Mouse (Mus musculus) megakaryocyte, embryonic 14.5 days (primary cell): ENCODE measurements around the gene Alox12b. TPM values are rescaled to one million over a fixed set of nuclear protein-coding genes. Genes with fewer than 3 reads are reported as not detected.

ENCODE experiments used
- H3K27me3 ChIP-seq: replicated peaks from 2 replicates; pipeline ENCODE3; 2012; ENCODE audit warnings: inconsistent platforms
- H3K36me3 ChIP-seq: replicated peaks from 2 replicates; pipeline ENCODE3; 2012; ENCODE audit warnings: low read length, inconsistent platforms, mixed read lengths
- H3K4me1 ChIP-seq: 2 replicates; pipeline ENCODE4 v1.6.1; 2012; ENCODE audit warnings: inconsistent platforms
- H3K4me3 ChIP-seq: replicated peaks from 2 replicates; pipeline ENCODE3; 2012; ENCODE audit warnings: moderate library complexity, mild to moderate bottlenecking, inconsistent platforms
- H3K9me3 ChIP-seq: 2 replicates; pipeline ENCODE4 v1.6.1; 2012; ENCODE audit warnings: inconsistent platforms
- FLI1 ChIP-seq: IDR thresholded peaks from 2 replicates; pipeline ENCODE4 v1.6.1; 2012; ENCODE audit warnings: low read length, inconsistent platforms, mixed read lengths
- GATA1 ChIP-seq: IDR thresholded peaks from 3 replicates; pipeline ENCODE4 v1.6.1; 2012; ENCODE audit warnings: mixed read lengths, low read length, inconsistent platforms, borderline replicate concordance
- polyA plus RNA-seq: library from polyadenylated mRNA; stranded (reverse); fragments of >175 nt; gene quantifications from 2 replicates; pipeline ENCODE4 v1.2.3, GENCODE M21; 2012; ENCODE audit warnings: low replicate concordance; ENCODE audit not compliant: insufficient read depth

Gene Alox12b
- not detected in 2 replicates for polyA plus RNA-seq

DNA sequence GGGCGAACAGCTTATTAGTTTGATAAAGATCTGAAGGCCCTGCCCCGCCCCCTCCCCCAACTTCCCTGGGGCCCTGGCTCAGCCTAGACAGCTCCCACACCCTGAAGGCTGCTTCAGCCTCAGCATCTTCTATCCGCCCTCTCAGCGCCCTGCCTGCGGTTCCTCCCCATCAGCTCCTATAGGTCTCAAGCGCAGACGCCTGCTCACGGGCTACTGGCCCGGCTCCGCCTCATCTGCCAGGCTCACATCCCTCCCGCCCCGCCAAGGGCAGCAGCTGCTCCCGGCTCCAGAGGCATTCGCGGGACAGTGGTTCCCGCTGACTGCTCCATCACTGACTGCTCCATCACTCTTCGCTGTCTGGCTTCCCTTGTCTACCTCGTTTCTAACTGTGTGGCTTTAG, at the start of gene Alox12b:
Gene Alox12b (plus strand): TSS at position 190 of the 400 bp plus-strand sequence.
- H3K9me3 ChIP-seq = no peaks in the 10 kb centered on the region
- H3K4me1 ChIP-seq = peaks cover 16% of the 10 kb centered on the region
- no peak within 1 kb of the TSS for H3K4me3 ChIP-seq
- no peak for TF ChIP-seq FLI1
- no peak for TF ChIP-seq GATA1
- H3K27me3 ChIP-seq = peaks cover 71% of the 10 kb centered on the region
- no peaks in the 10 kb centered on the region for H3K36me3 ChIP-seq

DNA sequence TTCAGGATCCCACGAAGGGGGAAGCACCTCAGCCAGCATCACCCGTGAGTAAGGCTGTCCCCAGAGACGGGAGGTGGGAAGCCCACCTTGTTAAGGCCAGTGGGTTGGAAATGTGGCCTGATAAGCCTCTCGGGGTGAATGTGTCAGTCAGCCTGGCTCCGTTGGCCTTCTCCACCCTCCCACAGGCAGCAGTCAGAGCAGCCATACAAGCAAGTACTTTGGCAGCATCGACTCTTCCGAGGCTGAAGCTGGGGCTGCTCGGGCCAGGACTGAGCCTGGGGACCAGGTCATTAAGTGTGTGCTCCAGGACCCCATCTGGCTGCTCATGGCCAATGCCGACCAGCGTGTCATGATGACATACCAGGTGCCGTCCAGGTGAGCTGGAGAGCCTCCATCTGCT, 49.1 kb upstream of the Alox12b start:
- peaks cover 85% of the 10 kb centered on the region for H3K4me1 ChIP-seq
- H3K36me3 ChIP-seq = peaks cover 74% of the 10 kb centered on the region
- H3K4me3 ChIP-seq = peak overlapping the region; percentile 14
- TF ChIP-seq FLI1 (no peak), GATA1 (no peak)
- no peaks in the 10 kb centered on the region for H3K9me3 ChIP-seq
- H3K27me3 ChIP-seq = peaks cover 2% of the 10 kb centered on the region

DNA sequence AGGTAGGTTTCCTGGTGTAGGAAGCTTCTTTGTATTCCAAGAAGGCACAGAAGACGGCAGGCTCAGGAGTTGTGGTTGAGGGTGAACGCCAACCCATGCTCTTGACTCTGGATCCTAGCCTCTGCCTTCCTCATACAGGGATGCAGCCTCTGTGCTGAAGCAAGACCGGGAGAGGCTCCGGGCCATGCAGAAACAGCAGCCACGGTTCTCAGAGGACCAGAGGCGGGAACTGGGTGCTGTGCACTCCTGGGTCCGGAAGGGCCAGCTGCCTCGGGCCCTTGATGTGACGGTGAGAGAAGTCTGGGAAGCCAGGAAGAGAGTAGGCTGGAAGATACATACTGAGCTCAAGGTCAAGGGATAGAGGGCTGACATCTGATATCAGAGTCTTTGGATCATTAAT, 48.6 kb upstream of the Alox12b start:
- TF ChIP-seq GATA1 (no peak), FLI1 (no peak)
- H3K9me3 ChIP-seq = no peaks in the 10 kb centered on the region
- peaks cover 2% of the 10 kb centered on the region for H3K27me3 ChIP-seq

GRCm38 (mm10) chr11:69109032-69109900, 47.5 kb upstream of the Alox12b start:
- Histone ChIP-seq H3K27me3 (peaks cover 2% of the 10 kb centered on the region), H3K9me3 (no peaks in the 10 kb centered on the region), H3K4me3 (no peak overlapping the region), H3K36me3 (peaks cover 58% of the 10 kb centered on the region), H3K4me1 (peaks cover 85% of the 10 kb centered on the region)
- TF ChIP-seq GATA1 (no peak), FLI1 (no peak)

More for the DNA sequence above, 48.6 kb upstream of the Alox12b start:
- H3K4me1 ChIP-seq = peaks cover 85% of the 10 kb centered on the region
- H3K4me3 ChIP-seq = no peak overlapping the region
- peaks cover 68% of the 10 kb centered on the region for H3K36me3 ChIP-seq

GRCm38 (mm10) chr11:69110319-69111046, 46.3 kb upstream of the Alox12b start:
- H3K27me3 ChIP-seq = peaks cover 2% of the 10 kb centered on the region
- H3K9me3 ChIP-seq = no peaks in the 10 kb centered on the region
- no peak for TF ChIP-seq FLI1
- no peak for TF ChIP-seq GATA1
- peak overlapping the region; percentile 90 for H3K4me3 ChIP-seq
- H3K36me3 ChIP-seq = peaks cover 46% of the 10 kb centered on the region
- H3K4me1 ChIP-seq = peaks cover 85% of the 10 kb centered on the region

- Histone ChIP-seq H3K9me3 (no peaks in the 10 kb centered on the region), H3K27me3 (peaks cover 2% of the 10 kb centered on the region), H3K4me3 (peak overlapping the region; percentile 90), H3K4me1 (peaks cover 83% of the 10 kb centered on the region), H3K36me3 (peaks cover 38% of the 10 kb centered on the region)
- TF ChIP-seq GATA1 (no peak), FLI1 (no peak)
Observed at GRCm38 (mm10) chr11:69111051-69111810, 45.6 kb upstream of the Alox12b start.

DNA sequence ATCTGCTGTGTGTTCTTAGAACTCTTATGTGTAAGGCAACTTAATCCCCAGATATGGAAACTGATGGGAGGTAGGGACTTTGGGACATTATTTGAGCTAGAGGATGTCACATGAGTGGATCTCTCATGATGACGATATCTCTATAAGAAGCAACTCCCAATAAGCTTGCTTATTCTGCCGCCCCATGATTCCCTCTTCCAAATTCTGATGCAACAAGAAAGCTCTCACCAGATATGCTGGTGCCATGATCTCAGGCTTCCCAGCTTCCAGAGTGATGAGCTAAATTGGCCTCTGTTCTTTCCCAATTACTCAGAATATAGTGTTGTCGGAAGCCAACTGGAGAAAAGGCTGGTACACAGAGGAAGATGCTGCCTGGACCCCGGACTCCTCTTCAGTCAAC, 44.9 kb upstream of the Alox12b start:
- peak overlapping the region; percentile 33 for H3K4me3 ChIP-seq
- peaks cover 32% of the 10 kb centered on the region for H3K36me3 ChIP-seq
- peaks cover 2% of the 10 kb centered on the region for H3K27me3 ChIP-seq
- no peak for TF ChIP-seq GATA1
- no peak for TF ChIP-seq FLI1
- H3K4me1 ChIP-seq = peaks cover 87% of the 10 kb centered on the region
- no peaks in the 10 kb centered on the region for H3K9me3 ChIP-seq

DNA sequence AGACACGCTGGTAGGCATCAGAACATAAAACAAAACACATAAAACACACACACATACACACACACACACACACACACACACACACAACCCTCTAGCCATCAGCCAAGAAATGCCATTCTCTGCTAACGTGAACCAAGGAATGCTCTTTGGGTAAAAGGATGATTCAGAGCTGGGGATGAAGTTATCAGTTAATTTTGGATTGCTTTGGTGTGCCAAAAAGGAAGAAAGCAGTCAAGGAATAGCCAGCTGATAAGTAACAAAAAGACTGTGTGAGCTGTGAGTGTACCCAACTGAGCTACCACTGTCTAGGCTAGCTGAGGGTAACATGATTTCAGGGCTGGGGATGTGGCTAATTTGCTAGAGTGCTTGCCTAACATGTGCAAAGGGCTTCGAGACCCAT, 42.8 kb upstream of the Alox12b start:
- TF ChIP-seq GATA1 = no peak
- no peak for TF ChIP-seq FLI1
- Histone ChIP-seq H3K36me3 (peaks cover 10% of the 10 kb centered on the region), H3K27me3 (peaks cover 2% of the 10 kb centered on the region), H3K4me1 (peaks cover 90% of the 10 kb centered on the region), H3K9me3 (no peaks in the 10 kb centered on the region), H3K4me3 (peak overlapping the region; percentile 53)

DNA sequence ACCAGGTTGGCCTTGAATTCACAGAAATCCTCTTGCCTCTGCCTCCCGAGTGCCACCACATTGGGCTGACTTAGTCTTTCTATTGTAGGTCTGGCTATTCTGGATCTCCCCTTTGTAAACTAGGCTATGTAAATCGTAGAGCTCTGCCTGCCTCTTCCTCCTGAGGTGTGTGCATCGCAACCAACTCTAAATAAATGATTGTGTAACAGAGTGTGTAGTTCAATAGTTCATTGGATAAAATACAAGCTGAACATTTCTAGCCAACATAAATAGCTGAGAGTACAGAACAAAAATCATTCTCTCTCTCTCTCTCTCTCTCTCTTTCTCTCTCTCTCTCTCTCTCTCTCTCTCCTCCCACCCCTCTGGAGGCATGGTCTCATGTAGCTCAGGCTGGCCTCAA, 42.2 kb upstream of the Alox12b start:
- Histone ChIP-seq H3K27me3 (peaks cover 2% of the 10 kb centered on the region), H3K4me3 (no peak overlapping the region), H3K9me3 (no peaks in the 10 kb centered on the region), H3K36me3 (peaks cover 4% of the 10 kb centered on the region), H3K4me1 (peaks cover 90% of the 10 kb centered on the region)
- TF ChIP-seq FLI1 = no peak
- no peak for TF ChIP-seq GATA1
